Mouse (Mus musculus) liver, embryonic 16.5 days (tissue): ENCODE measurements around the gene Gm37419. TPM values are rescaled to one million over a fixed set of nuclear protein-coding genes. Genes with fewer than 3 reads are reported as not detected.
A peak's percentile ranks its signal among the peaks of the same experiment; 100 is the strongest.

Experiments
- ATAC-seq: fragments of 200-750 bp; cut with Nextera tagmentation; 2 replicates; pipeline ENCODE4 v1.8.0; 2017; ENCODE audit warnings: low read depth, mild to moderate bottlenecking, moderate number of reproducible peaks, moderate library complexity
- H3K27ac ChIP-seq: fragments of 300-500 bp; sonication (generic); 2 replicates; pipeline ENCODE4 v1.5.1; 2014; ENCODE audit warnings: mild to moderate bottlenecking, low read length
- H3K27me3 ChIP-seq: fragments of 300-500 bp; sonication (generic); 2 replicates; pipeline ENCODE4 v1.6.1; 2014; ENCODE audit warnings: low read depth, low read length, mixed read lengths; ENCODE audit not compliant: control insufficient read depth, insufficient read depth
- H3K36me3 ChIP-seq: fragments of 300-500 bp; sonication (generic); 2 replicates; pipeline ENCODE4 v1.6.1; 2014; ENCODE audit warnings: mild to moderate bottlenecking; ENCODE audit not compliant: control insufficient read depth, insufficient read depth
- H3K4me1 ChIP-seq: fragments of 300-500 bp; sonication (generic); 2 replicates; pipeline ENCODE4 v1.6.1; 2014; ENCODE audit warnings: low read depth, low read length, mixed read lengths; ENCODE audit not compliant: control insufficient read depth
- H3K4me2 ChIP-seq: fragments of 300-500 bp; sonication (generic); 2 replicates; pipeline ENCODE4 v1.6.1; 2014; ENCODE audit warnings: low read depth, low read length, mixed read lengths
- H3K4me3 ChIP-seq: fragments of 300-500 bp; sonication (generic); 2 replicates; pipeline ENCODE4 v1.5.1; 2014; ENCODE audit warnings: low read depth, mild to moderate bottlenecking, low read length
- H3K9ac ChIP-seq: fragments of 300-500 bp; sonication (generic); 2 replicates; pipeline ENCODE4 v1.6.1; 2014; ENCODE audit warnings: low read depth, low read length
- H3K9me3 ChIP-seq: fragments of 300-500 bp; sonication (generic); replicated peaks from 2 replicates; pipeline ENCODE4 v1.6.1; 2016; ENCODE audit warnings: low read length; ENCODE audit not compliant: control insufficient read depth
- WGBS: fragments of 180-500 bp; shearing (Covaris S2); extraction: QIAGEN DNeasy Blood & Tissue Kit; methylation state at CpG from one replicate; pipeline ENCODE4 v1.1.7; 2014; ENCODE audit not compliant: insufficient replicate concordance; 5-methylcytosine and 5-hydroxymethylcytosine counted together
- polyA plus RNA-seq: library from polyadenylated mRNA; unstranded; fragments of >200 nt; fragmentation: Nextera tagmentation; extraction: Ambion mirVana; gene quantifications from 2 replicates; pipeline ENCODE4 v1.2.1, GENCODE M21; 2015

The Gm37419 gene
- polyA plus RNA-seq, 1 experiment from 2014 or later, result not detected

GRCm38 (mm10) chr16:23989209-23990160, 1.2 kb downstream of the Gm37419 start:
- peak overlapping the region; percentile 71 for H3K4me3 ChIP-seq
- WGBS, result 11% methylated on average over 25 of the region's 25 CpGs
- no peaks in the 10 kb centered on the region for H3K9me3 ChIP-seq
- no peaks in the 10 kb centered on the region for H3K36me3 ChIP-seq
- peak overlapping the region; percentile 61 for H3K9ac ChIP-seq
- peak overlapping the region; percentile 84 for H3K4me2 ChIP-seq
- ATAC-seq, result no peak
- H3K27ac ChIP-seq, result peak overlapping the region; percentile 91
- peaks cover 5% of the 10 kb centered on the region for H3K4me1 ChIP-seq
- peaks cover 58% of the 10 kb centered on the region for H3K27me3 ChIP-seq

DNA sequence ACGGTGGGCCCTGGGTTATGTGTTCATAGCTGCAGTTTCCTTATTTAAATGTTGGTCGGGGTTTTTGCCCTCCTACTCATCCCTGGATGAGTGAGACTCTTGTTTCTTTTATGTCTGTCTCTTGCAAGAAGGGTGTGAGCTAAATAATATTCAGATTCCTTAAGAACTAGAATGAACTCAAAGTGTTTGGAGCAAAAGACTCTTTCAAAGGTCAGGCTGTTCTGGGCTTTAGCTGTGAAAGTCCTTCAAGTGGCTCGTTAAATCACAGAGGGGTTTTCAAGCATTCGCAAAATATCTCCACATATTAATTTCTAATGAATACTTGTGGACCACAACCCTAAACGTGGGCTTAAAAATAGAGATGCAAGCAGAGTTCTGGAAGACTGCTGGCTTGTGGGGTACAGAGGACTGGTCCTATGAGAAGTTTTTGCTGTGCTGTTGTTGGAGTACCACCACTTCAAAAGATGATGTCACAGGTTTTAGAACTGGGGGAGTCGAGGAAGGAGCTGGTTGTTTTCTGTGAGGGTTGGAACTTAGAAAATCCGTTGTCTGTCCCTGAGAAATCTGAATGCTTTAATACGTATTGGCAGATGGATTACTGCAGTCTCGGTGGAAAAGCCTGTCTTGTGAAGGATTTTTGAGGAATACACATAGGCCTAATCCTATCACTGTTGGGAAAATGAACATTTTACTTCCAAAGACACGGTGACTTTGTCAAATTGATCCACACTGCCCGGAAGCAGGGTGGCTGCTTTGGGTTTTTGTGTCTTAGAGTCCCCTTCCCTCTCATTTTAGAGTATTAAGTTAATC, 2.1 kb downstream of the Gm37419 start:
- H3K4me3 ChIP-seq, result peak overlapping the region; percentile 71
- WGBS, result 33% methylated on average over 11 of the region's 11 CpGs
- no peak for ATAC-seq
- no peaks in the 10 kb centered on the region for H3K9me3 ChIP-seq
- peaks cover 5% of the 10 kb centered on the region for H3K4me1 ChIP-seq
- no peaks in the 10 kb centered on the region for H3K36me3 ChIP-seq
- H3K27me3 ChIP-seq, result peaks cover 49% of the 10 kb centered on the region
- peak overlapping the region; percentile 91 for H3K27ac ChIP-seq
- H3K4me2 ChIP-seq, result peak overlapping the region; percentile 84
- peak overlapping the region; percentile 44 for H3K9ac ChIP-seq

- no peak for ATAC-seq
- H3K4me2 ChIP-seq, result no peak overlapping the region
- WGBS, result 3% methylated on average over 4 of the region's 4 CpGs
Observed at GRCm38 (mm10) chr16:23991170-23991569, 2.9 kb downstream of the Gm37419 start.

DNA sequence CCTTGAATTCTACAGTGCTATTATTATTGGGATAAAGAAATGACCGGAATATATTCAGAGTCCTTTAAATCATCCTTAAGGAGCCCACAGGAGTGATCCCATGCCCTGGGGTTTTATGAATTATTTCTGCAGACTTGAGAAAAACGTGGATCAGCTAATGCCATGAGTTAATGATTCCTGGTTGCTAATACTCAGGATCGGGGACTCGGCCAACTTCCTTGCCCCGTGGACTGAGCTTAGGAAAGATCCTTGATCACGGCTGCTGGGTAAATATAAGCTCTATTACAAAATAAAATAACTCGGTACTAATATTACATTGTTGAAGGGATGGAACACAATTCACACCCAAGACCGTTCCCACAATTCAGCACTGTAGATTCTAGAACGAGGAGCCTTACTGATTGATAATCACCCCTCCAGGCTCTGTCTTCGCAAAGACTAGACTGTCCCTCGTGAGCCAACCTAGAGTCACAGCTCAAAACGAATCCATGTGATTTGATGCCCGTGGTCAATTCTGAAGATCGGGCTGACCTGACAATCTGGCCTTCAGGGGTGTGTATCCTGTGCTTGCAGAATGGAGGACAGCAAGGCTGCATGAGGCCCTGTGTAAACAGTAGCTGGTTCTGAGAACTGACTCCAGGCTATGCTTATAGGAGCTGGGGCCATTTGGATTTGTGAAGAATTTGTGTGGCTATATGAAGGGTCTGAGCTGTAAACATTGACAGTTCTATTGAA, 3.7 kb downstream of the Gm37419 start:
- H3K27ac ChIP-seq, result no peak overlapping the region
- ATAC-seq, result no peak
- H3K9ac ChIP-seq, result no peak overlapping the region
- no peak overlapping the region for H3K4me3 ChIP-seq
- WGBS, result 61% methylated on average over 14 of the region's 14 CpGs
- no peaks in the 10 kb centered on the region for H3K36me3 ChIP-seq
- H3K9me3 ChIP-seq, result no peaks in the 10 kb centered on the region
- peaks cover 32% of the 10 kb centered on the region for H3K27me3 ChIP-seq
- H3K4me1 ChIP-seq, result peaks cover 5% of the 10 kb centered on the region
- no peak overlapping the region for H3K4me2 ChIP-seq

More at GRCm38 (mm10) chr16:23991170-23991569, 2.9 kb downstream of the Gm37419 start:
- H3K27me3 ChIP-seq, result peaks cover 41% of the 10 kb centered on the region
- H3K27ac ChIP-seq, result no peak overlapping the region
- no peak overlapping the region for H3K4me3 ChIP-seq
- no peak overlapping the region for H3K9ac ChIP-seq
- no peaks in the 10 kb centered on the region for H3K9me3 ChIP-seq
- no peaks in the 10 kb centered on the region for H3K36me3 ChIP-seq
- peaks cover 5% of the 10 kb centered on the region for H3K4me1 ChIP-seq

DNA sequence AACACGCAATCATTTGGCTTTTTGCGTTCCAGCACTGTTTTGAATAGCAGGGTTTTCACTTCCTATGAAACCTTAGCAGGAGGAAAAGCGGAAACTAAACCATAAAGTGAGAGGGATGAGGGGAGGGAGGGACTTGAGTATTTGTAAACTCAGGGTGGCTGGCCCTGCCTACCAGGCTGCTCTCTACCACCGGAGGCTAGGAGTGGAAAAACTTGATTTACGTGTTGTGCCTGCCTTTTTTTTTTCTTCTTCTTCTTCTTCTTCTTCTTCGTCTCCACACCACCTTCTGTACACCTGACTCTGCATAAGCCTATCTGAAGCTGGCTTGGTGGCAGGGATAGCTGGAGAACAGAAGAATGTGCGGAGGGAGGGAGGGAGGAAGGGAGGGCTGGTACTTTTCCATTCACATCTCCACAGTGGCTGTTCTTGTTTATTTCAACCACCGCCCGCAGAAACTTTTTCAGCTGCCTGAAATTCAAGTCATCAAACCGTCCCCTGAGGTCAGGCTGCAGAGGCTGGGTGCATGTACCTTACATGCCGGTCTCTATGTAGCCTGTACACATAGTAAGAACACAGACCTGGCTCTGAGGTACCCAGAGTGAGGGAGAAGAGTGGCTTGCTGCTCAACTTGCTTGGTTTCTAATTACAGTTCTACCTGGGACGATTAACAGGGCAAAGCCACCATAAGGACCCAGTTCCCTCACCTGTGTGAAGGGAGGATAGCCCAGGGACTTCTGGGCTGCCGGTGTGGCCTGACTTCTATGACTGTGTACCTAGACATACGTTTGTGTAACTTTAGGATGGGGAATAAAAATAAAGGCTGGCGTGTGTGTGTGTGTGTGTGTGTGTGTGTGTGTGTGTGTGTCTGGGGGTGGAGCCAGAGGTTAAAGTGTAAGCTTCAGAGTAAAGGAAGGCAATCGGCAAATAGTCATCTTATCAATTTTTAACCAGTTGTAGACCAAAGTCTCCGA, 5.4 kb downstream of the Gm37419 start:
- H3K4me3 ChIP-seq, result no peak overlapping the region
- WGBS, result 15% methylated on average over 17 of the region's 17 CpGs
- ATAC-seq, result peak; percentile 53
- H3K4me2 ChIP-seq, result peak overlapping the region; percentile 10; the same call in 1 of the 2 replicates
- H3K36me3 ChIP-seq, result no peaks in the 10 kb centered on the region
- peaks cover 5% of the 10 kb centered on the region for H3K4me1 ChIP-seq
- no peaks in the 10 kb centered on the region for H3K9me3 ChIP-seq
- peaks cover 17% of the 10 kb centered on the region for H3K27me3 ChIP-seq
- H3K27ac ChIP-seq, result peak overlapping the region; percentile 73
- H3K9ac ChIP-seq, result no peak overlapping the region

DNA sequence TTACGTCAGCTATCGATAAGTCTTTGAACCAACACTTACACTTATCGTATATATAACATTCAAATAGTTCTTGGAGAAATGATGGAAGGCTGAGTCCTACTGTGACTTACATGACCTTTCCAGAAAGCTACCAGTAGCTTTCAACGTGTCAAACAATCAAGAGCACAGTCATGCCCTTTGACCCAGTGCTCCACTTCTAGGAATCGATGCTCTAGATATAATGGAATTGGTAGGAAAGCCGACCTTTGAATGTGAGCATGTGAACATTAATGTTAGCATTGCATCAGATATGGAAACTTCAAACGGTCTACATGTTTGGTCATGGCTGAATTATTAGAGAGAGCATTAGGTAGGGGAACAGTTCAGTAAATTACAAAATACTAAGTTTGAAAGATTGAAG, 8.1 kb downstream of the Gm37419 start:
- H3K9ac ChIP-seq, result no peak overlapping the region
- 0 out of 2 replicates have a peak overlapping the region, but pooled peaks have one; percentile 10 for H3K27ac ChIP-seq
- H3K4me2 ChIP-seq, result no peak overlapping the region
- 61% methylated on average over 7 of the region's 7 CpGs for WGBS
- no peak for ATAC-seq
- H3K9me3 ChIP-seq, result no peaks in the 10 kb centered on the region
- no peaks in the 10 kb centered on the region for H3K36me3 ChIP-seq
- H3K4me3 ChIP-seq, result no peak overlapping the region
- H3K4me1 ChIP-seq, result peaks cover 5% of the 10 kb centered on the region
- no peaks in the 10 kb centered on the region; the same call in 1 of the 2 replicates for H3K27me3 ChIP-seq

DNA sequence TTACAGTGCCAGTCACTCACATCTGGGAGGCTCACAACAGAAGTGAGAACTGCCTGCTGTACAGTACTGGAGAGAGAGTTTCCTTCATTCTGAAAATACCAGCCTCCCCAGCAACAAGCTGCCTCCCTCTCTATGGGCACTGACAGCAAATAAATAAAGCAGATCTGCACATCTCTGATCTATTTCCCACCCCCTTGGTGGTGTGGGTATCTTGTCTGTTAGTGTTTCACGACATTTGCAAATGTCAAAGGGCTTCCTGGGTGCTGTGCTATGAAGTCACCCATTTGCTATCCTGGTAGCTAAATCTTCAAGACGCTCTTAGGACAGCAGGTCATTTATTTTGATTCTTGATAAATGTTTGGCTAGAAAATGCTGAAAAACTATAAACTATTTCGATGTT, 8.9 kb downstream of the Gm37419 start:
- ATAC-seq, result no peak
- WGBS, result 53% methylated on average over 3 of the region's 3 CpGs
- Histone ChIP-seq H3K36me3 (no peaks in the 10 kb centered on the region), H3K4me2 (no peak overlapping the region), H3K4me1 (peaks cover 5% of the 10 kb centered on the region), H3K9ac (no peak overlapping the region), H3K27me3 (no peaks in the 10 kb centered on the region; the same call in 1 of the 2 replicates), H3K27ac (no peak overlapping the region), H3K9me3 (no peaks in the 10 kb centered on the region), H3K4me3 (no peak overlapping the region)

DNA sequence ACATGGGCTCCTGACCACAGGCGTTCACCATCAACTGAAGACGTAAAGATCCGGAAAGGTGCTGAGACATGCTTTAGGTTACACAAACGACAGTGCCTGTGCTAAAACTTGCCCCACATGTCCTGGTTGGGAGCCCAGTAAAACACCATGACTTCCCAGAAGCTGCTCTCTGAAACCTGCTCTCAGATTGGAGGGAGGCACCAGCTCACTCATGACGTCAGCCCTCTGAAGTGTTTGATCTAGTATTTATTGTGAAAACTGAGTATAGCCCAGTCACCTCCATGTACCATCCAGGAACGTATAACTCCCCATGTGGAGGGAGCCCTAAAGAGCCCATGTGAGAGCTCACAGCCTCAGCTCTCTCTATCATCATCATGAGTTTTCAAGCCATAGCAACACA, 9.6 kb downstream of the Gm37419 start:
- no peak for ATAC-seq
- H3K27ac ChIP-seq, result no peak overlapping the region

More for the DNA sequence above, 9.6 kb downstream of the Gm37419 start:
- no peak overlapping the region for H3K4me3 ChIP-seq
- no peaks in the 10 kb centered on the region for H3K36me3 ChIP-seq
- H3K27me3 ChIP-seq, result no peaks in the 10 kb centered on the region; the same call in 1 of the 2 replicates
- H3K4me1 ChIP-seq, result peaks cover 5% of the 10 kb centered on the region; the same call in 1 of the 2 replicates
- H3K9ac ChIP-seq, result no peak overlapping the region
- no peak overlapping the region for H3K4me2 ChIP-seq
- WGBS, result 67% methylated on average over 6 of the region's 6 CpGs
- H3K9me3 ChIP-seq, result no peaks in the 10 kb centered on the region
